10 mouse cellular contexts compared by ENCODE assay signal in genomic region chrX:77314384-77314783, GRCm38 (mm10).
A peak's percentile ranks its signal among the peaks of the same experiment; 100 is the strongest.
DNase-seq lines count a peak whose midpoint lies in the region; ATAC-seq and TF ChIP-seq lines count a peak whose summit lies in the region.
"Had no signal": no experiment of that assay in that cellular context is flagged by ENCODE, and none has a peak within 500 bp of the region (broad histone marks: within the 10 kb centered on the region; RNA-seq: fewer than 3 reads in every experiment).

No protein-coding gene starts in this region.

- DNase-seq in left cerebral cortex, adult 11 months (ENCODE audit: low spot score): peak; percentile 6
- DNase-seq in left cerebral cortex, adult 8-10 months (ENCODE audit: low spot score in 2 of 2): no peak
- DNase-seq in NIH3T3 (ENCODE audit: low read depth): peak; percentile 74
- peak; percentile 36 for DNase-seq in cerebellum, adult 11-12 months
- DNase-seq in heart, postnatal 4 days: peak; percentile 53
- DNase-seq in lung, embryonic 14.5 days: peak; percentile 72
- DNase-seq in thymus, postnatal 4 days: peak; percentile 46

- ATAC-seq in lung, embryonic 14.5 days (ENCODE audit: insufficient read depth): no peak
- ATAC-seq in erythroblast, adult 5-6 weeks (replicated peaks; ENCODE audit: low FRiP score, poor library complexity, severe bottlenecking): no peak

- peak; percentile 60 for TF ChIP-seq CTCF in lung, embryonic 14.5 days (IDR thresholded peaks at IDR 0.05; ENCODE audit: low read depth)

- H3K9me3 ChIP-seq in lung, embryonic 14.5 days (ENCODE audit: low read depth, low read length): no peaks in the 10 kb centered on the region
- H3K9me3 ChIP-seq: embryonic facial prominence, embryonic 13.5 days; limb, embryonic 12.5 days had no signal

- no peaks in the 10 kb centered on the region for H3K4me1 ChIP-seq in lung, embryonic 14.5 days (ENCODE audit: insufficient read depth)
- H3K4me1 ChIP-seq: embryonic facial prominence, embryonic 13.5 days; limb, embryonic 12.5 days had no signal

- WGBS in lung, embryonic 14.5 days: 53% methylated on average over 3 of the region's 3 CpGs

- no peak overlapping the region for H3K4me2 ChIP-seq in lung, embryonic 14.5 days
- H3K4me2 ChIP-seq: embryonic facial prominence, embryonic 13.5 days; limb, embryonic 12.5 days had no signal

- H3K36me3 ChIP-seq in lung, embryonic 14.5 days (ENCODE audit: insufficient read depth): no peaks in the 10 kb centered on the region
- H3K36me3 ChIP-seq: embryonic facial prominence, embryonic 13.5 days; limb, embryonic 12.5 days had no signal

- H3K4me3 ChIP-seq in lung, embryonic 14.5 days (ENCODE audit: low read depth, low read length): no peak overlapping the region
- H3K4me3 ChIP-seq: embryonic facial prominence, embryonic 13.5 days; limb, embryonic 12.5 days had no signal

- no peaks in the 10 kb centered on the region for H3K27me3 ChIP-seq in lung, embryonic 14.5 days (ENCODE audit: insufficient read depth, low read length)
- H3K27me3 ChIP-seq: embryonic facial prominence, embryonic 13.5 days; limb, embryonic 12.5 days had no signal

- H3K27ac ChIP-seq in lung, embryonic 14.5 days (ENCODE audit: low read depth): no peak overlapping the region
- H3K27ac ChIP-seq: embryonic facial prominence, embryonic 13.5 days; limb, embryonic 12.5 days had no signal

- H3K9ac ChIP-seq in lung, embryonic 14.5 days: no peak overlapping the region
- H3K9ac ChIP-seq: embryonic facial prominence, embryonic 13.5 days; limb, embryonic 12.5 days had no signal

Comparison
In these comparisons a context has a peak if more than half of its experiments do, and no peak if none do; other contexts are left out.
1. DNase-seq: peak in left cerebral cortex, adult 11 months (single experiment), NIH3T3 (single experiment), cerebellum, adult 11-12 months (single experiment), heart, postnatal 4 days (single experiment), lung, embryonic 14.5 days (single experiment) and thymus, postnatal 4 days (single experiment); none in left cerebral cortex, adult 8-10 months (0 of 2).